Mouse (Mus musculus) lung, embryonic 16.5 days (tissue): ENCODE data around the gene Car5a. TPM values are rescaled to one million over a fixed set of nuclear protein-coding genes. Genes with fewer than 3 reads are reported as not detected.

Source experiments
- ATAC-seq: fragments of 200-750 bp; cut with Nextera tagmentation; 2 replicates; pipeline ENCODE4 v1.8.0; 2017; ENCODE audit warnings: low read depth, mild to moderate bottlenecking, moderate library complexity
- H3K27ac ChIP-seq: fragments of 300-500 bp; sonication (generic); 2 replicates; pipeline ENCODE4 v1.5.1; 2014; ENCODE audit warnings: mild to moderate bottlenecking, control low read depth, low read length
- H3K27me3 ChIP-seq: fragments of 300-500 bp; sonication (generic); 2 replicates; pipeline ENCODE4 v1.6.1; 2014; ENCODE audit warnings: low read depth, low read length, mixed read lengths; ENCODE audit not compliant: control insufficient read depth, insufficient read depth
- H3K36me3 ChIP-seq: fragments of 300-500 bp; sonication (generic); 2 replicates; pipeline ENCODE4 v1.6.1; 2014; ENCODE audit warnings: low read length; ENCODE audit not compliant: control insufficient read depth, insufficient read depth
- H3K4me1 ChIP-seq: fragments of 300-500 bp; sonication (generic); replicated peaks from 2 replicates; pipeline ENCODE4 v1.6.1; 2014; ENCODE audit warnings: low read length, mixed read lengths; ENCODE audit not compliant: control insufficient read depth, insufficient read depth
- H3K4me2 ChIP-seq: fragments of 300-500 bp; sonication (generic); 2 replicates; pipeline ENCODE4 v1.6.1; 2014; ENCODE audit warnings: low read depth, low read length, control low read depth
- H3K4me3 ChIP-seq: fragments of 300-500 bp; sonication (generic); 2 replicates; pipeline ENCODE4 v1.5.1; 2014; ENCODE audit warnings: mild to moderate bottlenecking, low read length, control low read depth
- H3K9ac ChIP-seq: fragments of 300-500 bp; sonication (generic); 2 replicates; pipeline ENCODE4 v1.6.1; 2014; ENCODE audit warnings: low read length, control low read depth
- H3K9me3 ChIP-seq: fragments of 300-500 bp; sonication (generic); 2 replicates; pipeline ENCODE4 v1.6.1; 2016; ENCODE audit warnings: low read length; ENCODE audit not compliant: control insufficient read depth
- WGBS: fragments of 180-500 bp; shearing (Covaris S2); extraction: QIAGEN DNeasy Blood & Tissue Kit; methylation state at CpG from one replicate; pipeline ENCODE4 v1.1.7; 2014; 5-methylcytosine and 5-hydroxymethylcytosine counted together
- polyA plus RNA-seq: library from polyadenylated mRNA; unstranded; fragments of >200 nt; fragmentation: Nextera tagmentation; extraction: Ambion mirVana; gene quantifications from 2 replicates; pipeline ENCODE4 v1.2.1, GENCODE M21; 2015

The Car5a gene
- polyA plus RNA-seq, 1 experiment from 2014 or later = not detected

DNA sequence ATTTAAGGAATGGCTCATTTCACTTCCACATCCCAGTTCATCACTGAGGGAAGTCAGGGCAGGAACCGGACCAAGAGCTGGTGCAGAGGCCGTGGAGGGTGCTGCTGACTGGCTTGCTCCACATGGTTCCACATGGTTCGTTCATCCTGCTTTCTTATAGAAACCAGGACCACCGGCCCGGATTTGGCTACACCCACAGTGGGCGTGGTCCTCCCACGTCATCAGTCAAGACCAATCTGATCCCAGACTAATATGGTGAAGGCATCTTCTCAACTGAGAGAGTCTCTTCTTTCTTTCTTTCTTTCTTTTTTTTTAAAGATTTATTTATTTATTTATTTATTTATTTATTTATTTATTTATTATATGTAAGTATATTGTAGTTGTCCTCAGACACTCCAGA lies 13.1 kb downstream of the Car5a start:
- Histone ChIP-seq H3K27me3 (no peaks in the 10 kb centered on the region), H3K36me3 (no peaks in the 10 kb centered on the region), H3K9me3 (no peaks in the 10 kb centered on the region), H3K4me3 (no peak overlapping the region), H3K4me2 (no peak overlapping the region), H3K27ac (no peak overlapping the region), H3K9ac (no peak overlapping the region), H3K4me1 (peaks cover 5% of the 10 kb centered on the region)
- ATAC-seq = no peak
- 73% methylated on average over 7 of the region's 7 CpGs for WGBS

- WGBS = 76% methylated on average over 4 of the region's 4 CpGs
- ATAC-seq = no peak
These were observed 14.7 kb downstream of the Car5a start for GRCm38 (mm10) chr8:121930047-121930446.

DNA sequence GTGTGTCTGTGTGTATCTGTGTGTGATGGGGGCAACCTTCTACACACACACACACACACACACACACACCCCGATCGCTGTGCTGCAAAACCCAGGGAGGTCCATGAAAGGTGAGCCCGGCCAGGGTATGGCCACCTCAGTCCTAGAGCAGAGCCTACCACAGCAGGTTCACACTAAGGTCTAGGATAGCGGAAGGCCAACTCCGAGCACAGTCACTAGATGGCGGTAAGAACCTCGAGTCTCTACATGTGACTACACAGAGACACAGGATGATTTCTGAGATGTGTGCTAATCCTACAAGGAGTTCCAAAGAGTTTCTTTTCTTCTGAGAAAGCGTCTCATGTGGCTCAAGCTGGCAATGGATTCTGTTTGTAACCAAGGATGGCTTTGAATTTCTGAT lies 17.4 kb downstream of the Car5a start:
- WGBS = 29% methylated on average over 8 of the region's 8 CpGs
- H3K27ac ChIP-seq = no peak overlapping the region
- no peaks in the 10 kb centered on the region for H3K9me3 ChIP-seq
- H3K4me2 ChIP-seq = no peak overlapping the region
- H3K4me1 ChIP-seq = peaks cover 3% of the 10 kb centered on the region
- no peaks in the 10 kb centered on the region for H3K36me3 ChIP-seq
- no peak overlapping the region for H3K9ac ChIP-seq
- peak; percentile 47; the same call in 1 of the 2 replicates for ATAC-seq
- H3K27me3 ChIP-seq = no peaks in the 10 kb centered on the region
- H3K4me3 ChIP-seq = no peak overlapping the region

More at GRCm38 (mm10) chr8:121930047-121930446, 14.7 kb downstream of the Car5a start:
- no peaks in the 10 kb centered on the region for H3K27me3 ChIP-seq
- no peaks in the 10 kb centered on the region for H3K9me3 ChIP-seq
- H3K9ac ChIP-seq = no peak overlapping the region
- peaks cover 5% of the 10 kb centered on the region for H3K4me1 ChIP-seq
- no peak overlapping the region for H3K4me2 ChIP-seq
- no peak overlapping the region for H3K4me3 ChIP-seq
- no peak overlapping the region for H3K27ac ChIP-seq
- H3K36me3 ChIP-seq = no peaks in the 10 kb centered on the region

DNA sequence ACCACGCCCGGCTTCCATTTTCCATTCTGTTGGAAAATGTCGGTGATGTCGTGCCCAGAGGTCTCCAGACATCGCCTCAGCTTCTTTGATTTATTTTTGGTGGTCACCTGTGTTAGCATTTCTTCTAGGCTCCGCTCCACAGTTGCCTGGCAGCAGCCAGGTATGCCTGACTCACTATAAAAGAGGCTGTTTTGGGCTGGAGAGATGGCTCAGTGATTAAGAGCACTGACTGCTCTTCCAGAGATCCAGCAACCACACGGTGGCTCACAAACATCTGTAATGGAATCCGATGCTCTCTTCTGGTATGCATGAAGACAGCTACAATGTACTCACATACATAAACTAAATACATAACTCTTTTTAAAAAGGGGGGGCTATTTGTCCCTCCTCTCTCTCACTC lies 18.4 kb downstream of the Car5a start:
- Histone ChIP-seq H3K4me2 (no peak overlapping the region), H3K9me3 (no peaks in the 10 kb centered on the region), H3K9ac (no peak overlapping the region), H3K4me1 (peaks cover 14% of the 10 kb centered on the region), H3K27me3 (no peaks in the 10 kb centered on the region), H3K27ac (no peak overlapping the region), H3K4me3 (no peak overlapping the region), H3K36me3 (no peaks in the 10 kb centered on the region)
- no peak for ATAC-seq
- 59% methylated on average over 8 of the region's 8 CpGs for WGBS

DNA sequence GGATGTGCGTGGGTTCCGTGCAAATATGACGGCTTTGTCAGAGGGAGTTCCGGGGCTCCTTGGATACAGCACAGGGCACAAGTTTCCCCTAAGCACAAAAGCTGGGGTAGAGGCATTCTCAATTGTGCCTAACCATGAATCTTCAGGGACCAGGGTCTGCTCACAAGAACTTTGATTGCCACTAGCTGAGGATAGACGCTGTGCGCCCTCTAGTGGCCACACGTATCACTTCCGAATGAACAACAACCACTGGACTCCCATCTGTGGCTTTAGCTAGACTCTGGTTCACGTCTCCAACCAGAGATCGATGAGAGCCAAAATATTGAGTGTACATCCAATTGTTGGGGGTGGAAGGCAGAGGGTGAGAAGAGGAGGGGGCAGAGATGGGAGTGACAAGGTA lies 19.1 kb downstream of the Car5a start:
- Histone ChIP-seq H3K27ac (no peak overlapping the region), H3K27me3 (no peaks in the 10 kb centered on the region), H3K4me2 (no peak overlapping the region), H3K36me3 (no peaks in the 10 kb centered on the region), H3K4me1 (peaks cover 14% of the 10 kb centered on the region), H3K4me3 (no peak overlapping the region), H3K9me3 (no peaks in the 10 kb centered on the region), H3K9ac (no peak overlapping the region)
- peak; percentile 32; the same call in 1 of the 2 replicates for ATAC-seq
- WGBS = 24% methylated on average over 10 of the region's 10 CpGs

GRCm38 (mm10) chr8:121924681-121925080 lies 20.0 kb downstream of the Car5a start:
- Histone ChIP-seq H3K4me3 (no peak overlapping the region), H3K27me3 (no peaks in the 10 kb centered on the region), H3K9ac (no peak overlapping the region), H3K36me3 (no peaks in the 10 kb centered on the region), H3K9me3 (no peaks in the 10 kb centered on the region), H3K4me2 (no peak overlapping the region), H3K27ac (no peak overlapping the region), H3K4me1 (peaks cover 14% of the 10 kb centered on the region)
- 75% methylated on average over 5 of the region's 5 CpGs for WGBS
- no peak for ATAC-seq

DNA sequence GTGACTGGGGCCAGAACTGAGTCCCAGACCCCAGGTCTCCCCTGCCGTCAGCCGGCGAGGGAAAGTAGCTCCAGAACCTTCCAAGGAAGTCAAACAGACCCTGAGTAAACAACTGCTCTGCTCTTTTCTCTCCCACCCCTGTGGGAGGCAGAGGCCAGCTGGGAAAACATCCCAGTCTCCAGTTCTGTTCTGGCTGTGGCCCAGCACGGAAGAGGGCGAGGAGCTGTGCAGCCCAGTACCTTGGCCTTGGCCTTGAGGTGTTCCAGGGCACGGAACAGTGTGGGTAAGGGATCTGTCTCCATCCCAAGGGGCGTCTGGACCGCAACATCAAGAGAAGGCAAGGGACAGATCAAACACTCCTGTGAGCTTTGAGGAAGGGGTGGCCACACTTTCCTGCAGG lies 22.6 kb downstream of the Car5a start:
- 8% methylated on average over 8 of the region's 8 CpGs for WGBS
- Histone ChIP-seq H3K9ac (peak overlapping the region; percentile 35), H3K27ac (peak overlapping the region; percentile 86), H3K4me2 (0 out of 2 replicates have a peak overlapping the region, but pooled peaks have one; percentile 16), H3K27me3 (no peaks in the 10 kb centered on the region), H3K9me3 (no peaks in the 10 kb centered on the region), H3K4me1 (peaks cover 14% of the 10 kb centered on the region), H3K36me3 (no peaks in the 10 kb centered on the region), H3K4me3 (no peak overlapping the region)
- ATAC-seq = peak; percentile 83

DNA sequence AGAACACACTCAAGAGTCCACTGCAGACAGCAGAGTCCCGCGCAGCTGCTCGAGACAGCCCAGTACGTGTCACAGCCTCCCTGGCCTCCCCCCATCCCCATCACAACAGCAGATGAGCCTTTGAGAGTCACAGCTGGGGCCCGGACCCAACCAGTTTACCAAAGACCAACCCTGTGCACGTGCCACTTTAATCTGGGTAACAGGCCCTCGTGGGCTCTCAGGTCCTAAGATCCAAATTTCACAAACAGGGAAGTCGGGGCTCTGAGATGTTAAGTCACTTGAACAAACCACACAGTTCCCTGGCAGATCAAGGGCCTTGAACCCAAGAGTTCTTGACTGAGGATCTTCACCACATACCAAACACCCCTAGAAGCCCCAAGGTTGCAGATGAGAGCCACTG lies 23.1 kb downstream of the Car5a start:
- H3K36me3 ChIP-seq = no peaks in the 10 kb centered on the region
- H3K27ac ChIP-seq = peak overlapping the region; percentile 86
- H3K27me3 ChIP-seq = no peaks in the 10 kb centered on the region
- peak; percentile 39 for ATAC-seq
- peaks cover 14% of the 10 kb centered on the region for H3K4me1 ChIP-seq
- no peaks in the 10 kb centered on the region for H3K9me3 ChIP-seq
- H3K9ac ChIP-seq = peak overlapping the region; percentile 35
- 0 out of 2 replicates have a peak overlapping the region, but pooled peaks have one; percentile 16 for H3K4me2 ChIP-seq
- no peak overlapping the region for H3K4me3 ChIP-seq
- 37% methylated on average over 8 of the region's 8 CpGs for WGBS

DNA sequence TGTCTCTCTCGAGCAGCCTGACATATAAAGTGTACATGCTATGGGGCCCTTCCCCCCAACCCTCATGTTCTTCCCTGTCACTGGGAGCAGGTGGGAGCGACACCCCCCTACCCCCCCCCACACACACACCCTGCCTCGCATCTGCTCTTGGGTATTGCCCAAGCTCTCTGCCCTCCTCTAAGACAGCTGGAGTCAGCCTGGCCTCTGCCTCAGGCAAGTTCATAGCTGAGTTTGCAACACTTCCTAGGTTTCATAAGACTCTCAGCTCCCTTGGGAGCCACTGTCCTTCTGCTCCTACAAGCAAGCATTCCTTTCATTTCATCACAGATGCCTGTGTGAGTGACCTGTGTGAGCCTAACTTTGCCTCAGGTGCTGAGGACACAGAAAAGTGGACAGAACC lies 25.0 kb downstream of the Car5a start:
- Histone ChIP-seq H3K27me3 (no peaks in the 10 kb centered on the region), H3K36me3 (no peaks in the 10 kb centered on the region), H3K9ac (no peak overlapping the region), H3K4me3 (no peak overlapping the region), H3K4me2 (no peak overlapping the region), H3K9me3 (no peaks in the 10 kb centered on the region), H3K4me1 (peaks cover 14% of the 10 kb centered on the region), H3K27ac (no peak overlapping the region)
- 27% methylated on average over 3 of the region's 3 CpGs for WGBS
- ATAC-seq = no peak

- H3K4me3 ChIP-seq = no peak overlapping the region
- no peaks in the 10 kb centered on the region for H3K27me3 ChIP-seq
- peaks cover 14% of the 10 kb centered on the region for H3K4me1 ChIP-seq
- H3K9me3 ChIP-seq = no peaks in the 10 kb centered on the region
- WGBS = 37% methylated on average over 4 of the region's 4 CpGs
- no peak overlapping the region for H3K9ac ChIP-seq
- H3K36me3 ChIP-seq = no peaks in the 10 kb centered on the region
- ATAC-seq = no peak
- no peak overlapping the region for H3K4me2 ChIP-seq
- H3K27ac ChIP-seq = no peak overlapping the region
These were observed 25.5 kb downstream of the Car5a start for GRCm38 (mm10) chr8:121919158-121919557.
